Mouse (Mus musculus): ENCODE measurements around the gene Kat2a.

The Kat2a gene

GRCm38 (mm10) chr11:100711783-100712615 is at the start of gene Kat2a:
TSS of gene Kat2a (minus strand) at chr11:100712465.
- peak; percentile 74 to 82 for DNase-seq

GRCm38 (mm10) chr11:100761547-100762045 is 49.3 kb upstream of the Kat2a start:
- peak; percentile 78 to 80 for DNase-seq

GRCm38 (mm10) chr11:100759611-100760233 is 47.5 kb upstream of the Kat2a start, which contains the start of gene Kcnh4:
TSS of gene Kcnh4 (minus strand) at chr11:100759942.
- DNase-seq: peak; percentile 72 to 83

GRCm38 (mm10) chr11:100758707-100759610 is 46.7 kb upstream of the Kat2a start:
- DNase-seq: peak; percentile 50 to 54

GRCm38 (mm10) chr11:100757566-100757965 is 45.3 kb upstream of the Kat2a start:
- DNase-seq: no peak

GRCm38 (mm10) chr11:100756476-100756875 is 44.2 kb upstream of the Kat2a start:
- no peak for DNase-seq

GRCm38 (mm10) chr11:100754693-100755057 is 42.4 kb upstream of the Kat2a start:
- no peak for DNase-seq

- DNase-seq: no peak
These were observed 41.9 kb upstream of the Kat2a start for GRCm38 (mm10) chr11:100754021-100754692.

- DNase-seq: no peak
These were observed 40.0 kb upstream of the Kat2a start for GRCm38 (mm10) chr11:100752294-100752693.

GRCm38 (mm10) chr11:100750127-100750526 is 37.9 kb upstream of the Kat2a start:
- DNase-seq: no peak

GRCm38 (mm10) chr11:100749469-100749868 is 37.2 kb upstream of the Kat2a start:
- DNase-seq: no peak

GRCm38 (mm10) chr11:100748620-100749019 is 36.4 kb upstream of the Kat2a start:
- DNase-seq: no peak

- no peak for DNase-seq
These were observed 34.8 kb upstream of the Kat2a start for GRCm38 (mm10) chr11:100747114-100747513.

- no peak for DNase-seq
These were observed 34.3 kb upstream of the Kat2a start for GRCm38 (mm10) chr11:100746546-100746945.

GRCm38 (mm10) chr11:100745085-100745484 is 32.8 kb upstream of the Kat2a start:
- DNase-seq: peak; percentile 51

- no peak for DNase-seq
These were observed 29.1 kb upstream of the Kat2a start for GRCm38 (mm10) chr11:100741348-100741747.

GRCm38 (mm10) chr11:100738749-100739148 is 26.5 kb upstream of the Kat2a start:
- no peak for DNase-seq

- DNase-seq: peak; percentile 96 to 98
These were observed 25.9 kb upstream of the Kat2a start, which contains the start of gene Rab5c for GRCm38 (mm10) chr11:100738066-100738604. TSS of gene Rab5c (minus strand) at chr11:100738215.

GRCm38 (mm10) chr11:100737105-100737733 is 25.0 kb upstream of the Kat2a start:
- DNase-seq: no peak

GRCm38 (mm10) chr11:100736746-100737080 is 24.4 kb upstream of the Kat2a start:
- no peak for DNase-seq

GRCm38 (mm10) chr11:100735954-100736745 is 23.9 kb upstream of the Kat2a start:
- DNase-seq: no peak

Data from thymus, postnatal 36 days (tissue).